Mouse (Mus musculus) c-Kit-positive CD71-negative TER-119-negative erythroid progenitor cells, embryonic 14.5 days (primary cell): Measurements from ENCODE around the gene Lrrc28.
"Not testable (repeated sequence)": the region's sequence is repeated elsewhere in the genome, so short reads cannot be mapped to it uniquely, and the experiment has no call there.

Experiments used
- DNase-seq: peaks from one replicate; pipeline ENCODE4 v3.0.0-alpha.2; 2013; ENCODE audit warnings: low read depth

Lrrc28 gene

GRCm38 (mm10) chr7:67528821-67529221, 116.2 kb downstream of the Lrrc28 start:
- no peak for DNase-seq

- no peak for DNase-seq
These were observed 116.8 kb downstream of the Lrrc28 start for GRCm38 (mm10) chr7:67528063-67528811.

- DNase-seq = no peak
These were observed 119.0 kb downstream of the Lrrc28 start for GRCm38 (mm10) chr7:67525886-67526580.

GRCm38 (mm10) chr7:67524069-67524468, 121.0 kb downstream of the Lrrc28 start:
- not testable (repeated sequence) for DNase-seq

- DNase-seq = no peak
These were observed 121.7 kb downstream of the Lrrc28 start for GRCm38 (mm10) chr7:67523400-67523799.

GRCm38 (mm10) chr7:67521731-67522130, 123.3 kb downstream of the Lrrc28 start:
- DNase-seq = not testable (repeated sequence)

- DNase-seq = no peak
These were observed 124.1 kb downstream of the Lrrc28 start for GRCm38 (mm10) chr7:67520959-67521358.

GRCm38 (mm10) chr7:67520001-67520400, 125.1 kb downstream of the Lrrc28 start:
- no peak for DNase-seq

- no peak for DNase-seq
These were observed 129.4 kb downstream of the Lrrc28 start for GRCm38 (mm10) chr7:67515621-67516020.

- no peak for DNase-seq
These were observed 130.2 kb downstream of the Lrrc28 start for GRCm38 (mm10) chr7:67514893-67515292.

- no peak for DNase-seq
These were observed 130.7 kb downstream of the Lrrc28 start for GRCm38 (mm10) chr7:67514380-67514779.

GRCm38 (mm10) chr7:67513656-67514055, 131.4 kb downstream of the Lrrc28 start:
- DNase-seq = no peak

- DNase-seq = no peak
These were observed 133.5 kb downstream of the Lrrc28 start for GRCm38 (mm10) chr7:67511606-67512005.

- DNase-seq = no peak
These were observed 141.6 kb downstream of the Lrrc28 start for GRCm38 (mm10) chr7:67503281-67504010.

- DNase-seq = no peak
These were observed 142.4 kb downstream of the Lrrc28 start for GRCm38 (mm10) chr7:67502631-67503030.

GRCm38 (mm10) chr7:67500878-67501277, 144.2 kb downstream of the Lrrc28 start:
- no peak for DNase-seq

GRCm38 (mm10) chr7:67500076-67500828, 144.8 kb downstream of the Lrrc28 start:
- no peak for DNase-seq

GRCm38 (mm10) chr7:67499516-67499915, 145.6 kb downstream of the Lrrc28 start:
- DNase-seq = no peak

- no peak for DNase-seq
These were observed 151.0 kb downstream of the Lrrc28 start for GRCm38 (mm10) chr7:67493795-67494687.

GRCm38 (mm10) chr7:67487889-67488411, 157.1 kb downstream of the Lrrc28 start:
- no peak for DNase-seq
